9 mouse cellular contexts compared by ENCODE assay signal in genomic region chr19:42429410-42429809, GRCm38 (mm10). TPM values are rescaled to one million over a fixed set of nuclear protein-coding genes. Genes with fewer than 3 reads are reported as not detected.
DNase-seq lines count a peak whose midpoint lies in the region; ATAC-seq lines count a peak whose summit lies in the region.
"Had no signal": no experiment of that assay in that cellular context is flagged by ENCODE, and none has a peak within 500 bp of the region (broad histone marks: within the 10 kb centered on the region; RNA-seq: fewer than 3 reads in every experiment).

No protein-coding gene starts in this region.

- H3K4me1 ChIP-seq in heart, embryonic 10.5 days = peaks cover 19% of the 10 kb centered on the region
- peaks cover 64% of the 10 kb centered on the region for H3K4me1 ChIP-seq in neural tube, embryonic 13.5 days (replicated peaks)

- H3K4me3 ChIP-seq in heart, embryonic 10.5 days = no peak overlapping the region
- 0 out of 2 replicates have a peak overlapping the region, but pooled peaks have one; percentile 55 for H3K4me3 ChIP-seq in neural tube, embryonic 13.5 days
- H3K4me3 ChIP-seq: limb, embryonic 13.5 days had no signal

- H3K36me3 ChIP-seq in heart, embryonic 10.5 days = no peaks in the 10 kb centered on the region
- H3K36me3 ChIP-seq in neural tube, embryonic 13.5 days = no peaks in the 10 kb centered on the region
- H3K36me3 ChIP-seq: limb, embryonic 13.5 days had no signal

- no peaks in the 10 kb centered on the region for H3K9me3 ChIP-seq in heart, embryonic 10.5 days
- no peaks in the 10 kb centered on the region for H3K9me3 ChIP-seq in neural tube, embryonic 13.5 days
- H3K9me3 ChIP-seq: limb, embryonic 13.5 days had no signal

- peaks cover 94% of the 10 kb centered on the region for H3K27me3 ChIP-seq in heart, embryonic 10.5 days (ENCODE audit: insufficient read depth, poor library complexity, severe bottlenecking)
- H3K27me3 ChIP-seq in neural tube, embryonic 13.5 days = peaks cover 27% of the 10 kb centered on the region

- H3K9ac ChIP-seq in neural tube, embryonic 13.5 days = no peak overlapping the region; the same call in 1 of the 2 replicates
- H3K9ac ChIP-seq: limb, embryonic 13.5 days had no signal

- WGBS in heart, embryonic 10.5 days = 7% methylated on average over 3 of the region's 3 CpGs
- WGBS in neural tube, embryonic 13.5 days = 15% methylated on average over 3 of the region's 3 CpGs

- peak; percentile 78 for DNase-seq in heart, adult 11 months
- DNase-seq in heart, embryonic 10.5 days (ENCODE audit: low spot score) = no peak
- DNase-seq in urinary bladder, postnatal 14 days (ENCODE audit: low spot score) = peak; percentile 33
- no peak for DNase-seq in urinary bladder, adult 2 months (ENCODE audit: low spot score)
- peak; percentile 81 for DNase-seq in embryo, embryonic 10 days (ENCODE audit: low spot score)
- peak; percentile 46 to 70 for DNase-seq in layer of hippocampus, postnatal 25 days (ENCODE audit: extremely low spot score in 1 of 2, low spot score in 1 of 2)

- no peak overlapping the region for H3K27ac ChIP-seq in heart, embryonic 10.5 days
- H3K27ac ChIP-seq in neural tube, embryonic 13.5 days (replicated peaks) = no peak overlapping the region
- H3K27ac ChIP-seq: limb, embryonic 13.5 days had no signal

- peak overlapping the region; percentile 82 for H3K4me2 ChIP-seq in neural tube, embryonic 13.5 days
- H3K4me2 ChIP-seq: limb, embryonic 13.5 days had no signal

- ATAC-seq in neural tube, embryonic 13.5 days (ENCODE audit: low read depth) = no peak
- ATAC-seq in erythroid progenitor cell, adult 5-6 weeks (replicated peaks; ENCODE audit: low FRiP score, poor library complexity, severe bottlenecking) = no peak

RNA-seq across cellular contexts. Expression of gene Crtac1, which starts 2.2 kb away (rescaled TPM):
- polyA plus RNA-seq in heart, embryonic 10.5 days (2016; fragmentation: Nextera tagmentation; extraction: Ambion mirVana) = 0.07 and 0.28 TPM in 2 replicates
- polyA plus RNA-seq in urinary bladder, adult 2 months (2012; rRNA removed) = 0.18 and 0.29 TPM in 2 replicates
- 100 to 1,000 TPM in 1 of 2 experiments, 10 to 100 TPM in 1; 82.9 to 105 TPM for total RNA-seq in layer of hippocampus, postnatal 25 days (2021)
- polyA plus RNA-seq in neural tube, embryonic 13.5 days (2015; fragmentation: Nextera tagmentation; extraction: Ambion mirVana) = 59.5 and 59.6 TPM in 2 replicates
- total RNA-seq in erythroid progenitor cell, adult 5-6 weeks (2015; ENCODE audit: low replicate concordance) = not detected in 2 replicates
- not detected in 2 replicates for total RNA-seq in erythroid progenitor cell, adult 5-6 weeks (2017; ENCODE audit: low replicate concordance)

Comparison
In these comparisons a context has a peak if more than half of its experiments do, and no peak if none do; other contexts are left out.
1. DNase-seq: peak in heart, adult 11 months (single experiment), urinary bladder, postnatal 14 days (single experiment), embryo, embryonic 10 days (single experiment) and layer of hippocampus, postnatal 25 days (2 of 2); none in heart, embryonic 10.5 days (single experiment) and urinary bladder, adult 2 months (single experiment).
2. RNA of gene Crtac1, which starts 2.2 kb away (polyA plus RNA-seq): 59.5 to 59.6 TPM in neural tube, embryonic 13.5 days; 0.18 to 0.29 TPM in urinary bladder, adult 2 months and 0.07 to 0.28 TPM in heart, embryonic 10.5 days; every median in the first group is over 10 times any median in the second.